Mouse (Mus musculus) left cerebral cortex, adult 11 months (tissue): ENCODE measurements at regions not wholly inside any gene's neighbourhood (a gene's known extent, or its start where the extent isn't known, plus 50 kb on each side); places are given as distances from the start of the nearest gene placed in this dataset.

Source experiments
- DNase-seq: peaks from one replicate; pipeline ENCODE4 v3.0.0; 2022; ENCODE audit warnings: low spot score

DNA sequence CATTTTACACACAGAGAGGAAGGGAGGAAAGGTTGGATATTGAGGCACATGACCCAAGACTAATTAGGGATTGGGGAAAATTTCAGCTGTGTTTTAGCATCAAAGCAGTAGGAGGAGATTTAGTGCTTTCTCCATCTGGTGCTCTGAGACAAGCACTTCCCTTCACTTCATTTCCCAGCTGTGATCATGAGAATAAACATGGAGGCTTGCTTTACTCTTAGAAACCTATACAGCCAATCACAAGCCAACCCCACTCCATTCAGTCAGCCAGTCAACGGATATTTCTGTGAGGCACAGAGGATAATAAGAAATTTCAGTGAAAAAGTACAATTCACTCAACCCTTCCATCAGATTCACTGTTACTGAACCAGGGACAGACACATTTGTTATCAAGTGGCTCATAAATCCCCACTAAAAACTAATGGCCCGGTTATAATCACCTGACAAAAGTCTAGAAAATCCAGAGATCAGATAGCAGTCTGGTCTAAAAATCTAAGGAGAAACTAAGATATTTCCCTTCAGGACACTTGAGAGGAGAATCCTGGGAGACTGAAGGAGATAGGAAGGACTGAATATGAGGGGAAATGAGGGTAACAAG, 249.7 kb upstream of the Map3k7 start:
- DNase-seq, result no peak

DNA sequence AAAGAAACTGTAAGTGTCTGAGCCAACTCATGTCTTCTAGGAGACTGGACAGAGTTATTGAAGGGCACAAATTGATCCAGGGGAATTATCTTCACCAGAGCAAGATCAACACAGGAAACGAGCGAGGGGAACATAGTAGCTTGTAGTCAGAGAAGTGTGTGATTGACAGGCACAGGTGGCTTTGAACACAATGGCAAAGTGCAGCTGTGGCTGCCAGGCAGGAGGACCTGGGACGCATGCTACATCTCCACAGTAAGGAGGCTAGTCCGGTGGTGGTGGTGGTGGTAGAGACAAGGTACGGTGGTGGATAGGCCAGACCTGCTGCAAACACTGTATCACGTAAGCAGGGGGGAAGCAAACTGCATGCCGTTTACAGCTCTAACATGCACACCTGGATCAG, 240.4 kb upstream of the Map3k7 start:
- no peak for DNase-seq

DNA sequence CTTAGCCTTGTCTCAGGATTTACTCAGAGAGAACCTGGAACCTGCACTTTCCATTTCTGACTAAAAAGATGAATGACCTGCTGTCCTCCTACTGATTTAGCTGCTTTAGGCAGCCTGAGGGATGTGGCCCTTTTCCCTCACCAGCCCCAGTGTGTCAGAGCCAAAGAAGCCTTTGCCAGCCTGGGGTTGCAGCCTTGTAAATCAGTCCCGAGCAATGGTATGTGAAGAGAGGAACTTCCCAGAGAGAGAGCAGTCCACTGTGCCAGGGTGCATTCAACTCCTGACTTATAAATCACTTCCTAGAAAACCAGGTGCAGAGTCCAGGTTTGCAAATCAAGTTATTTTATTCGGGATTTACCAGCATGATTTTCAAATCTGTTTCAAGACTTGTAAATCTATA, 239.5 kb upstream of the Map3k7 start:
- DNase-seq, result no peak

DNA sequence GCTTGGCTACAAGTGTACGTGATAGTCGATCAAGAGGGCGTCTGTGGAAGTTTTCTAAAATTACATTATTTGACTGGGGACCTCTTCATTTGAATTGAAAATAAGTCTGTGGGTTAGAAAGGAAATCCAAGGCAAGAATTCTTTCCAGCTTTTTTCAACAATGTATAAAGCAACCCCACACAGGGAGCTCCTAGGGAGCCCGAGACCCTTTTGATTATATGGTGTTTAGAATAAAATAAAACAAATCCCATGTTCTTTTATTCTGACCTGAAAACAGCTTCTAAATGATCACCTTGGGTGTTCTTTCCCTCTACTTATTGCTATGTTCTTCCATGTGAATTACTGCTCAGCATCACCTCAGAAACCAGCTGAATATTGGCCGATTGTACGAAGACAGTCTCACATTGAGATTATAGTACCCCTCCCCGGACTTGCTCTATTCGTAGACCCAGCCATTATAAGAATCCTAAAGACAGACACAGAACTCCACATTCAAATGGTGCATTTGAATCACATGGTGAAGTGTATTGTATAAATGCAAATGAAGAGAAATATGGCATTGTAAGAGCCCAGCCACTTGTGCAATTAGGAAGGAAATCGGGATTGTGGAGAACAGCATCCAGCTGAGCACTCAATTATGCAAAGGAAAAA, 236.3 kb upstream of the Map3k7 start:
- DNase-seq, result no peak

DNA sequence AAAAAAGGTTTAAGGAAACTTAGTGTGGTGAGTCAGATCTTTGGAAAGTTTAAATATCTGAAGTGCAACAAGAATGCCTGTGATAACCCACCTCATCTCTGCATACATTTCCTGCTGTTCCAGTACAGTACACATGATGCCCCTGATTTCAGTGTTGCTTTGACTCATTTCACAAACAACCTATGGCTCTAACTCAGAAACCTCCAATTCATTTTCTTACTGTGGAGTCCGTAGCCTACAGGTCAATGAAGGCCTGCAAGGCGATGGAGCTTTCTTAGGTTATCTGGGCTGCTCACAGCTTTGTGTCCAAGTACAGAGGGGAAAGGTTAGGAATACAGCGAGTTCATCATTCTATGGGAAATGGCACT, 235.8 kb upstream of the Map3k7 start:
- DNase-seq, result no peak

DNA sequence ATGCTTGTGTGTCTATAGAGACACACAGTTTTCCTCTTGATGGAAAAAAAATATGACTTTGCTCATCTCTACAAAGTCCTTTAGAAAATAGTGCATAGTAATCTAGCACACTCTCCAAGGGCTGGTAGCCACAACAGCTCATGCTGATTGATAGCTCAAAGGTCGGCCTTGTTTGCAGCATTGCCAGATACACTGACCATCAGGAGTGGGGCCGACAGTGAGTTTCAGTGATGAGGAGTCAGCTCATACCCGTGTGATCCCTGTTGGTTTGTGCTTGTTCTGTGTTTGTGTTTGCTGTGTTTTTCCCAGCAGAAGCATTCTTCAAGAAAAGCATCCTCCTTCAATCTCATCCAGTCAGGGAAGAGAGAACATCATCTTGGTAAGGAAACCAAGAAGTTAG, 220.1 kb upstream of the Map3k7 start:
- no peak for DNase-seq

DNA sequence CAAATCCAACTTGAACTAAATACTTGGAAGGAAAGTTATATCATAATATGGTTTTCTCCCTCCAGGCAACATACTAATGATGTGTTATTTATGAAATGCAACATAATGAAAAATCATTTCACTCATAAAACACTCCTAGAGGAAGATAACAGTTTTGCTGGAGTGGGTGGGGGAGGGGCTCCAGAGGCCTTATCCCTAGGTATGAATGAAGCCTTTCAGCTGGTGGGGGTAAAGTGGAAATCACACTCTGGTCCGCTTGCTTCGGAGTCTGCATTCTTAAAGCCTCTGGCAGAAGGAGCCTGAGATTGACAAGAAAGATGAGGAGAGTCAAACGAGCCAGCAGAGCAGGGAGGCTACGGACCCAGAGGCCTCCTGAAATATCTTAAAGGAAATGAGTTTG, 219.5 kb upstream of the Map3k7 start:
- DNase-seq, result no peak

DNA sequence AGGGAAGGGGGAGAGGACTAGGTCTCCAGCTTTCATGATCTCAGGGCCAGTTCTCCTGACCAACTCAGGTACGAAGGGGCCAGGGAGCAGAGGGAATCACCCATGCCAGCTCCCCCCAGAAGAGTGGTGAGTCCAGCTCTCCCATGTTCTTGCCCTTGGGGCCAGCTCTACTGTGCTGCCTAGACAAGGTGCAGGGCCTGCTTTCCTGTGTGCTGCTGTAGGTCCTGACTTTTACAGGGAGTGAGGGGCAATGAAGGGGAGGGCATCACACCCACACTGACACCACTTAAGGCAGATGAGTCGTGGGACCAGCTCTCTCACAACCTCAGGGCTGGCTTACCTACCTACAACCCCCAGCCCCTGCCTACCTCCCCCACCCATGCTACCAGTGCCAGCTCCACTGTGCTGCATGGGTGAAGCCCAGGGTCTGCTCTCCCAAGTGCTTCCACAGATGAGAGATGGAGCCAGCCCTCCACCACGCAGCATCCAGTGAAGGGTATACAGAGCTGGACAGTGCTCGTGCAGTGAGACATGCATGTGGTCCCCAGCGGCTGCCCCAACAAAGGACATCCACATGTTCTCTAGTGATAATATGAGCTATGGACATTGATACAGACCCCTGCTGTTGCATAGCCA, 210.1 kb upstream of the Map3k7 start:
- no peak for DNase-seq

DNA sequence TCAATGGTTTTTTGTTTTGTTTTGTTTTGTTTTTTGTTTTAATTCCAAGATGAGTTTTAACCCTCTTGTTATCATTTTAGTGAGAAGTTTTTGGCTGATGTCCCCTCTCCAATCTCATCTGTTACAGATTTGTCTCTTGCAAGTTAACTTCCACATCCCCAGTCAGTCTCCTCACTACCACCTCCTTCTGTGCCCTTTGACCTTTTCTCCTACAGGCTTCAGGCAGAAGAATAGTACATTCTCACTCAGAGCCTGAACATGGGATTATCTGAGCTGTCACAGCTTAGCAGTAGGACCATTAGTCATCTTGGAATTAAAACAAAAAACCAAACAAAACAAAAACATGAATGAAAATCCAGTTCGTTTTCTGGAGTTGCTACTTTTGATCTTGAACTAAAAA, 206.8 kb upstream of the Map3k7 start:
- DNase-seq, result no peak

DNA sequence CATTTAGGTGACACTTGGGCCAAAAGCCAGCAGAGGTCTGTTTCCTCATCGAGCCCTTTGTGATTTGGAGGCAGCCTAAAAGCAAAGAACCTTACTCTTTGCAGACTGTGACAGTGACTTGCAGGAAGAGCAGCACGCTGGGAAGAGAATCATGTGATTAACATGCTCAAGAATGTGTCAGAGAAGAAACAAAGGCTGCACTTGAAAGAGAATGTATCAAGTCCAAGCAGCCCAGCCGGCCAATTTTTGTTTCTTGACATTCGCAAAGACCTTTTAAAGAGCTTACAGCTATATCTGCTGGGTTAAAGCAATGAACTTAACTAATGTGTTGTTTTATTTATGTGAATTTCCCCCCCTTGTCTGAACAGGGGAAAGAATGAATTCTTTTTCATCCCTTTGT, 203.8 kb upstream of the Map3k7 start:
- no peak for DNase-seq

DNA sequence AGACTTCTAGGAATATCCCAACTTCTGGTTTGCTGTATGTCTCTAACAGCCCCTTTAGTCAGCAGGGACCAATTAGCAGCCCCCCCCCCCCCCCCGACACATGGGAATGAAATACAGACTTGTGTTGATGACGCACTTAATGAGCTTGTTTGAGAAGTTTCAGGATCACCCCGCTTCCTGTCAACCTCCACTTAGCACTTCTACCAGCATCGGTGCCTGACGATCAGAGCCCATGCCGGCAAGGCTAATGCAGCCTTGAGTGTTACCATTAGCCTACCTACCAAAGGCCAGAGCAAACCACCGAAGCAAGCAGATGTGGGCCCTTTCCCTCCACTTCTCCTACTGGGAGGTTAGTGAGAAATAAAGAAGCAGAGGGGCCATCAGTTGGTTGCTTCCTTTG, 201.7 kb upstream of the Map3k7 start:
- no peak for DNase-seq

DNA sequence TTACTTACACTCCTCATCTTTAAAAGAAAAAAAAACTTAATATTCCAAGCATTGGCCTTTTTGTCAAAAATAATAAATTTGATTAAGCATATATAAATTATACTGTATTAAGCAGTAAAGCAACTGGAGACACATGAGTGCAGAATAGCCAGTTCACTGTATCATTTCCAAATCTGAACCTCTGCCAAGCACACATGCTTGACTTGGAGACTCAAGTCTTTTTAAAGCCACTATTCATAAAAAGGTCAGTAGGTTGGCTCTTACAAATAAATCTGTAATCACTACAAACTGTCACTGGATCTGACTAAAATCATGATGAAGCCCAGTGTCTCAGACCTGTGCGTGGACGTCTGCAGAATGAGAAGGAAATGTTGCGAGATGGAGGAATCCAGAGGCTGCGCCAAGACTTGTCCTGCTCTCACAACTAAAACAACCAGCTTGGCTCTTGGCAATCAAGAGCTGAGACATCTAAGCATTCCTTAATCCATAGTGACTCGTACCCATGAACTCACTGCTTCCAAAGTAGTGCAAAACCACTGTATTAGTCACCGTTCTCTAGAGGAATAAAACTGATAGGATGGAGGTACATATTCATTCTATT, 195.8 kb upstream of the Map3k7 start:
- DNase-seq, result no peak

DNA sequence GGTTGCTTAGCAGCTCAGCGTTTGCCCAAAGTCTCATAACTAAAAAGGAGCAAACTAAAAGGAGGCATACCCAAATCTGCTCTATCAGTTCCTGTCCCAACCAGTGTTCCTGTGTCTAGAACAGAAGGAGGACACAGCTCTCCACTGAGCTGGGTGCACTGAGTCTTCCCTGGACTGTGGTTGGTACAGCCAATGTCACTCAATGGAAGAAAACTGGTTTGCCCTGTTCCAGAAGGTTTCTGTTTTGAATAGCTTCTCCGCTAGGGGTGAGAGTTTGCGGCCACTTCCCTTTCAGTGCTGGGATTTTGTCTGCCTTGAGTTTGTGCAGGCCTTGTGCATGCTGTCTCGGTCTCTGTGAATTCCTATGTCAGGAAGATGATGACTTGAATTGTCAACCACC, 194.6 kb upstream of the Map3k7 start:
- no peak for DNase-seq

DNA sequence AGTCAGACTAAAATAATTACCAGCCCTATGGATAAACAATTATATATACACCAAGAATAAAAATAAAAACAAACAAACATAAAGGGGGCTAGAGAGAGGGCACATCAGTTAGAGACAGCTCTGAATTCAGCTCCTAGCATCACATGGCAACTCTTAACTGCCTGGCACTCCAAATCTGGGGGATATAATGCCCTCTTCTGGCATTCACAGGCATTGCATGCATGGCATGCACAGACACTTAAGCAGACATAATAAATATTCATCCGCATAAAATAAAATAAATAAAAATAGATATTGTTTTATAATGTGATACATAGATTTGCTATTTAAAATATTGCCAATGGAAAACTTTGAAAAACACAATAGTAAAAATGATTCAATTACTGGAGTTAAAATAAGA, 177.6 kb upstream of the Map3k7 start:
- DNase-seq, result no peak

DNA sequence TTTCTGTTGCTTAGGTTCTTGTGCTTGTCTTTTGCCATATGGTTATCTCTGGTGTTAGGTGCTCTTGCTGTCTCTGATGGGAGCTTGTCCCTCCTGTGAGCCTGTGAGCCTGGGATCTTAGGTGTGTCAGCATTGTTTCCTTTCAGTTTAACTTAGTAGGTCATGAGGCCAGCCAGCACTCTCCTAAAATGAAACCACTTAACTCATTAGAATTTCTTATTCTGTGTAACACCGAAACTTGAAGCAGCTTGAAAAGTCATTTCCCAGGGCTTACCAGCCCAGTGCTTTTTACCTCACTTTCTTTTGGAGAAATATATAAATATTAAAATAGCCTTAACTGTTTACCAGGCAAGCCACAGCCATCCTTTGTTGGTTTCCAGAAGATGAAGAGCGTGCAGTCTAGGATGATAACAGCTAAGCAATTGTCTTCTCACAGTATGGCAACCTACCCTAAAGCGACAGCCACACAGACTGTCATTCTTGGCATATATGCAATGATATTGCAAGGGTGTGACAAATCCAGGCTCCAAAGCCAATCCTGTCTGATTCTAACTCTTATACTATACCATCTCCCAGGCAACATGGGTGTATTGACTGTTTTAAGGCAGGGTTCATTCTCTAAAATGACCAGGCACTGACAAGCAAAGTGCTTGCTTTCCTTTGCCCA, 146.2 kb upstream of the Map3k7 start:
- no peak for DNase-seq

DNA sequence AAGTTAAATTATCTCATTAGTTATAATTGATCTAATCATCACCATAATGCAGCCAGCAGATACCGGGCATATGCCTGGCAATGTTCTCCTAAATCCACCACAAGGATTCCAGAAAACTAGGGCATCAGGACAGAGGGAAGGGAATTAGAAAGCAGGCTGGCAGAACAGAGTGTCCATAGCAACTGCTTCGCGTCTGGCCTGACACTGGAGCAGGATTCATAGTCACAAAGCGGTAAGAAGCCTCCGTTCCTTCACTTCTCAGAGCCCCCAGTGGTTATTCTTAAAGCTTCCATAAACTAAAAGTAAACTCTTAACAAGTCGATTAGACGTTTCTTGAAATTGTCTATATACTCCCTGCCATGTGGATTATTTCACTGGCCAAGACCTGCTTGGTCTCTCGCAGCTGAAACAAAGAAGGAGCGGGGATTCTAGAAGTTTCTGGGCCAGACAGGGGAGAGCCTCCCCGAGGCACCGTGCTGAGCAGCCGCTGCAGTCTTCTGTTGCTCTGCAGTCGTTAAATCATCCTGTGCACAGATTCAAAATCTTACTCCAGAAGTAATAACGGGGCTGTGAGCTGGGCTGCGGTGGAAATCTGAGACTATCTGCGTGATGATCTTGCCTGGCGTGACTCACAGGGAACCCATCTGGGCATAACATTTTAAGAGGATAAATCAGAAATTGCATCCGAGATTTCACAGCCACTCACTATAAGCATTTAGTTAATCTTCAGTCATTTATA, 144.2 kb upstream of the Map3k7 start:
- DNase-seq, result no peak

DNA sequence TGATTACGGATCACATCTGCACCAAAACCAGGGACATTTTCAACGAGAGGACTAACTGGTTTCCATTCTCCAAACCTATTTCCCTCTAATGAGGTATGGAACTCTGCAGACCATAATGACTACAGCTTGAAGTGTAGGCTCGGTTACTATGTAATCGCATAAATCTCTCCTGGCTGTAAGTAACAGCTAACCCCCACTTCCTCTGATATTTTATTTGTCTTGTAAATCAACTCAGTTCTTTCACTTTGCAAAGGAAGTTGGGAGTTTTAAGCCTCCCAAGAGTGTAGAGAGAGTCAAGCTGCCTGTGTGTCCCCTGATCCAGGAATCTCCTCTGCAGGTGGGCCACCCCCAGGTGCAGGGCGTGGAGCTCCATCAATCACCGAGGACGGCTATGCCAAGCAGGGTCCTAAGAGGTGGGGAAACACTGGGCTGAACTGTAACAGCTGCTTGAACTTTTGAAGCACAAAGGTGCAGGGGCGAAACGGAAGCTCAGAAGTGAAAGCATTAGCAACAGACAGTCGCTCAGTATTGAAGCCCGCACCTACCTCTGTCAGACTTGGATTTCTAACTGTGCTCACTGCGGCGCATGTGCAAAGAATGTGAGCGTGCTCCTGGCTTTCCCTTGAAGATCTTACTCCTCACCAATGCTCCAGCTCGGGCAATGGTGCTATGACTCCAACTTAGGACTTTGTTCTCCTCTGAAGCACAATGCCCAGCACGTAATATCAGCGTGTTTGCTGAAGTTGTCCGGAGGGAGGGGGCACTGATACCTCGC, 140.1 kb upstream of the Map3k7 start:
- DNase-seq, result no peak

DNA sequence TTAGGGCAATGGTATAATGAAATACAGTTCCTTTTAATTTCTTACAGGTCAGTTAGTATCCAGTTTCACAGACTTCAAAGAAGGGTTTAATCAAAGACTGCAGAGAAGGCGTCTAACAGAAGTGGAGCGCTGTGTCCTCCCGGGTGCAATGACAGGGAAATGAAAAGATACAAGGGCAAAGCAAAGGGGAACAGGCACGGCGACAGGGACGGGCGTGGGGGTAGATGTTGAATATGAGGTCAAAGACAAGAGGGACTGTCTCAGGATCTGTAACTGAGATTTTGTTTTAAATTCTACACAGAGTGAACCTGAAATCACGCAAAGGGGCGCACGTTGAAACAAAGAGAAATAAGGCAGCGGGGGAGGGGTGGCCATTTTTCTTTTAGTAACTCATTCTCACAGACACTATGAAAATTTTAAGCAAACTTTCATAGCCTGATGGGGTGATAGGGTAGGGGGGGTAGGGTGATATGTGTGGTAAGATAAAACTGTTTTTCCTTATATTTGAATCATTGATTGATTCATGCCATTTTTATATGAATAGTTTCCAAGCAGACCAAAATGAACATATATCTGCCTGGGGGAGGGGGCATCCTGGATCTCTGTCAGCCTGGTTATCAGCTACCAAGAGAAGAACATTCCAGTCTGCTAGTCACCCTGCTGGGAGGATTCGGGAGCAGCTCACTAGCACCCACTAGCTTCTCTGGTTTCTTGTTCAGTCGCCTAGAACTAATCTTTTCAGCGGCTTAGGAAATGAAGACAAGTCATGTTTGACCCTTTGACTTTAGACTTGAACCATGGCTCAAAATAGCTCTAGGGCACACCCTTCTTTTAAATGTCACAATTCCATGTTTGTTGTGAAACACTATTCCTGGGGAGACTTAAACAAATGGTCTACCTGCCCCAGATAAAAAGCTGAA, 139.1 kb upstream of the Map3k7 start:
- no peak for DNase-seq

DNA sequence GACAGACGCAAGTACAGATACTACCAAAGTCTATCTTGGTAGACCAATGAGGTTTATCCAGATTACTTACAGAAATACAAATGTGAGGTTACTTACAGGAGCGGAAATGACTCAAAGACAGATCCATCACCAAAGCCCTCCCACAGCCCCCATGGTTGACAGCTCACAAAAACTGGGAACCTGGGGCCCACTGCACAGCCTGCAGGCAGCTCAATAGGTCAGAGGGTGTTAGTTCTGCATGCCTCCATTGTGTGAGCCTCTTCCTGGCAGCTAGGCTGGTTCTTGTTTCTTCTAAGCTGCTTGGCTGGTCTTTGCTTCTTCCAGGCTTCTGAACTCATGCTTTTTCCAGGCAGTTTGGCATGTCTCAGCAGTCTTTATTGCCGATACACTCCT, 138.5 kb upstream of the Map3k7 start:
- no peak for DNase-seq

DNA sequence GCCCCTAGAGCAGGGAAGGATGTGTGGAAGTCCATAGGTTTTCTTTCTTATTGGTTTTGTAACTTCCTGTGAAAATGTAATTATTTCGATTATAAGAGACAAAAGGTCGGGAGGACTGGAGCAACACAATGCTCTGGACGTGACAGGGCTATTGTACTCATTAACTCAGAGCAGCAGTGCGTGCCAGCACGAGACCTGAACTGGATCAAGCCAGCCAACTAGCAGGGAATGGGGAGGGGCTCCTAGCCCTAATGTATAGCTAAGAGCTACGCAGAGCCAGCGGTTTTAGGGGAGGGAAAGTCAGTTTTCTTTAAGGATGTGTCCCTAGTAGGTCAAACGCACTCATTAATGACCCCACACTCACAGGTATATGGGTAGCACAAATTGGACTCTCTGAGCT, 137.2 kb upstream of the Map3k7 start:
- no peak for DNase-seq
